ENCODE assay signal across 16 mouse cellular contexts in genomic region chr15:96873126-96873525, GRCm38 (mm10).
DNase-seq lines count a peak whose midpoint lies in the region; ATAC-seq and TF ChIP-seq lines count a peak whose summit lies in the region.
"Had no signal": no experiment of that assay in that cellular context is flagged by ENCODE, and none has a peak within 500 bp of the region (broad histone marks: within the 10 kb centered on the region; RNA-seq: fewer than 3 reads in every experiment).

No protein-coding gene starts in this region.

- no peak for DNase-seq in kidney, adult 2 months
- no peak for DNase-seq in kidney, postnatal 4 days
- DNase-seq in lung, postnatal 0 days (ENCODE audit: low spot score) = no peak
- no peak for DNase-seq in lung, postnatal 4 days
- DNase-seq in left cerebral cortex, adult 18-20 months (ENCODE audit: low spot score in 2 of 2) = no peak
- no peak for DNase-seq in left cerebral cortex, adult 2 months (ENCODE audit: extremely low spot score in 1 of 2, low spot score in 2 of 2)
- DNase-seq: adrenal gland, adult 8-10 months; B cell, adult 2 months; cerebellum, adult 11 months; cerebellum, postnatal 25 days; midbrain, embryonic 14.5 days; thymus, adult 18-20 months had no signal

- H3K4me3 ChIP-seq in kidney, adult 2 months (ENCODE audit: insufficient read depth, low read depth, low read length) = no peak overlapping the region
- no peak overlapping the region for H3K4me3 ChIP-seq in lung, postnatal 0 days (ENCODE audit: low read depth, low read length)
- H3K4me3 ChIP-seq in limb, embryonic 13.5 days = no peak overlapping the region
- no peak overlapping the region for H3K4me3 ChIP-seq in left cerebral cortex, adult 2 months
- H3K4me3 ChIP-seq: forebrain, embryonic 15.5 days; myocyte had no signal

- peak overlapping the region; percentile 15; the same call in 1 of the 2 replicates for H3K27ac ChIP-seq in kidney, adult 2 months (ENCODE audit: insufficient read depth, low read depth, low read length)
- H3K27ac ChIP-seq in lung, postnatal 0 days (ENCODE audit: low read length) = 0 out of 2 replicates have a peak overlapping the region, but pooled peaks have one; percentile 27
- H3K27ac ChIP-seq in limb, embryonic 13.5 days = peak overlapping the region; percentile 72; the same call in 1 of the 2 replicates
- no peak overlapping the region for H3K27ac ChIP-seq in left cerebral cortex, adult 2 months
- H3K27ac ChIP-seq: forebrain, embryonic 15.5 days; liver, embryonic 14.5 days had no signal

- intact Hi-C loops in left cerebral cortex, adult 2 months (cut with DNase I) = no loop called here

- WGBS in kidney, adult 2 months = 57% methylated on average over 4 of the region's 4 CpGs
- 51% methylated on average over 4 of the region's 4 CpGs for WGBS in lung, postnatal 0 days
- 42% methylated on average over 4 of the region's 4 CpGs for WGBS in limb, embryonic 13.5 days

- no peaks in the 10 kb centered on the region for H3K9me3 ChIP-seq in lung, postnatal 0 days (ENCODE audit: low read length)
- no peaks in the 10 kb centered on the region for H3K9me3 ChIP-seq in limb, embryonic 13.5 days
- H3K9me3 ChIP-seq: forebrain, embryonic 15.5 days had no signal

- no peak overlapping the region for H3K4me2 ChIP-seq in lung, postnatal 0 days (replicated peaks; ENCODE audit: low read depth, low read length)
- 0 out of 2 replicates have a peak overlapping the region, but pooled peaks have one; percentile 7 for H3K4me2 ChIP-seq in limb, embryonic 13.5 days (replicated peaks)
- H3K4me2 ChIP-seq: forebrain, embryonic 15.5 days had no signal

- H3K27me3 ChIP-seq in kidney, adult 2 months (replicated peaks; ENCODE audit: control insufficient read depth, insufficient read depth, low read length) = no peaks in the 10 kb centered on the region
- H3K27me3 ChIP-seq in lung, postnatal 0 days (replicated peaks; ENCODE audit: insufficient read depth, low read length) = no peaks in the 10 kb centered on the region
- no peaks in the 10 kb centered on the region; the same call in 1 of the 2 replicates for H3K27me3 ChIP-seq in limb, embryonic 13.5 days
- H3K27me3 ChIP-seq: forebrain, embryonic 15.5 days had no signal

- TF ChIP-seq CTCF in kidney, adult 2 months (conservative IDR thresholded peaks at IDR 0.05; ENCODE audit: insufficient read depth, insufficient read length, low read depth, low read length) = no peak
- TF ChIP-seq CTCF in lung, postnatal 0 days (IDR thresholded peaks at IDR 0.05) = no peak
- TF ChIP-seq CTCF in left cerebral cortex, adult 2 months (IDR thresholded peaks at IDR 0.05) = no peak

- no peak for TF ChIP-seq POLR2A in kidney, adult 2 months (IDR thresholded peaks at IDR 0.05; ENCODE audit: low read depth, low read length)

- no peaks in the 10 kb centered on the region for H3K36me3 ChIP-seq in kidney, adult 2 months (ENCODE audit: control insufficient read depth, insufficient read depth, low read length)
- H3K36me3 ChIP-seq in lung, postnatal 0 days (ENCODE audit: insufficient read depth, low read length) = no peaks in the 10 kb centered on the region
- no peaks in the 10 kb centered on the region for H3K36me3 ChIP-seq in limb, embryonic 13.5 days
- H3K36me3 ChIP-seq: forebrain, embryonic 15.5 days had no signal

- no peak overlapping the region for H3K9ac ChIP-seq in lung, postnatal 0 days (replicated peaks; ENCODE audit: low read depth)
- H3K9ac ChIP-seq in limb, embryonic 13.5 days = no peak overlapping the region
- H3K9ac ChIP-seq: forebrain, embryonic 15.5 days; liver, embryonic 14.5 days had no signal

- H3K4me1 ChIP-seq in kidney, adult 2 months (ENCODE audit: control insufficient read depth, insufficient read depth, low read length) = no peaks in the 10 kb centered on the region
- H3K4me1 ChIP-seq in lung, postnatal 0 days (ENCODE audit: insufficient read depth, low read depth, low read length) = no peaks in the 10 kb centered on the region
- peaks cover 18% of the 10 kb centered on the region for H3K4me1 ChIP-seq in limb, embryonic 13.5 days

- ATAC-seq in lung, postnatal 0 days = no peak
- no peak for ATAC-seq in limb, embryonic 13.5 days (ENCODE audit: low FRiP score, low read depth)
- ATAC-seq: forebrain, embryonic 15.5 days had no signal

- TF ChIP-seq EP300 in lung, postnatal 0 days (IDR thresholded peaks at IDR 0.05) = no peak
